24 mouse cellular contexts compared by ENCODE assay signal in genomic region chr6:71457956-71458608, GRCm38 (mm10). TPM values are rescaled to one million over a fixed set of nuclear protein-coding genes. Genes with fewer than 3 reads are reported as not detected.
DNase-seq lines count a peak whose midpoint lies in the region; ATAC-seq and TF ChIP-seq lines count a peak whose summit lies in the region.
"Had no signal": no experiment of that assay in that cellular context is flagged by ENCODE, and none has a peak within 500 bp of the region (broad histone marks: within the 10 kb centered on the region; RNA-seq: fewer than 3 reads in every experiment).

No protein-coding gene starts in this region.

- DNase-seq in 3T3-L1 (ENCODE audit: low read depth, low spot score) (peak; percentile 51), CH12.LX (ENCODE audit: extremely low read depth) (no peak)
- DNase-seq in brain, adult 2 months (ENCODE audit: low read depth, low spot score): peak; percentile 29
- no peak for DNase-seq in spleen, adult 12 weeks (ENCODE audit: low spot score)
- DNase-seq in thymus, postnatal 0 days (ENCODE audit: low spot score): no peak
- no peak for DNase-seq in lung, postnatal 14 days
- DNase-seq: adrenal gland, postnatal 10 days; cerebellum, adult 8-10 months; cerebellum, postnatal 36 days; heart, postnatal 10 days; left cerebral cortex, postnatal 4 days; lung, embryonic 14.5 days; lung, postnatal 36 days; thymus, postnatal 36 days had no signal

- no peak for TF ChIP-seq RAD21 in CH12.LX (IDR thresholded peaks at IDR 0.05; ENCODE audit: low read depth, low read length)

- no peaks in the 10 kb centered on the region for H3K36me3 ChIP-seq in CH12.LX (replicated peaks in 1 of 2; ENCODE audit: control insufficient read depth in 1 of 2, insufficient read depth in 1 of 2, low read length in 1 of 2)
- H3K36me3 ChIP-seq: hindbrain, embryonic 13.5 days; limb, embryonic 15.5 days; neural tube, embryonic 15.5 days had no signal

- H3K4me2 ChIP-seq in CH12.LX (ENCODE audit: insufficient read depth, low read depth, poor library complexity, severe bottlenecking): no peak overlapping the region
- H3K4me2 ChIP-seq: heart, embryonic 11.5 days; hindbrain, embryonic 13.5 days; limb, embryonic 15.5 days; lung, embryonic 14.5 days; midbrain, embryonic 11.5 days; neural tube, embryonic 15.5 days had no signal

- TF ChIP-seq POLR2A in CH12.LX (IDR thresholded peaks at IDR 0.05; ENCODE audit: low read depth, low read length): no peak

- no peak for TF ChIP-seq CTCF in CH12.LX (conservative IDR thresholded peaks at IDR 0.05 in 1 of 2, IDR thresholded peaks at IDR 0.05 in 1 of 2; ENCODE audit: low read depth in 2 of 2, low read length in 2 of 2)

- H3K27ac ChIP-seq in CH12.LX (ENCODE audit: insufficient read depth, low read depth): no peak overlapping the region
- H3K27ac ChIP-seq: hindbrain, embryonic 13.5 days; limb, embryonic 15.5 days; liver, embryonic 14.5 days; neural tube, embryonic 15.5 days had no signal

- H3K4me3 ChIP-seq in CH12.LX (replicated peaks in 1 of 3; ENCODE audit: low read depth in 2 of 3, low read length in 2 of 3, poor library complexity in 1 of 3): no peak overlapping the region
- H3K4me3 ChIP-seq: hindbrain, embryonic 13.5 days; limb, embryonic 15.5 days; neural tube, embryonic 15.5 days had no signal

- ATAC-seq in megakaryocyte progenitor cell, adult 5-6 weeks (replicated peaks; ENCODE audit: poor library complexity): peak; percentile 57
- ATAC-seq: CD4-positive, CD25-positive, alpha-beta regulatory T cell, adult 4 months; forebrain, embryonic 14.5 days; inflammation-experienced regulatory T-cells, adult 6 months had no signal

- dilution Hi-C loops in CH12.LX (cut with MboI; ENCODE audit: extremely low pct_ligation_motif_present, extremely low pct_unique_long_range_greater_than_20kb, low sequenced_read_pairs): no loop called here

- TF ChIP-seq EP300 in CH12.LX (IDR thresholded peaks at IDR 0.05; ENCODE audit: low read length): no peak

- H3K4me1 ChIP-seq in CH12.LX (ENCODE audit: control insufficient read depth in 1 of 2, insufficient read depth in 2 of 2): peaks cover 2 to 19% of the 10 kb centered on the region in 2 experiments; a peak in 3 of 4 replicates
- H3K4me1 ChIP-seq: hindbrain, embryonic 13.5 days; limb, embryonic 15.5 days; neural tube, embryonic 15.5 days had no signal

- in situ Hi-C loops in CH12.LX (cut with MboI; ENCODE audit: low pct_ligation_motif_present, low pct_unique_long_range_greater_than_20kb, low sequenced_read_pairs): no loop called here

- peaks cover 7% of the 10 kb centered on the region for H3K9me3 ChIP-seq in CH12.LX (replicated peaks; ENCODE audit: low read length)
- H3K9me3 ChIP-seq: hindbrain, embryonic 13.5 days; limb, embryonic 15.5 days; neural tube, embryonic 15.5 days had no signal

- no peaks in the 10 kb centered on the region for H3K79me2 ChIP-seq in CH12.LX (replicated peaks; ENCODE audit: control insufficient read depth, extremely low read depth, insufficient read depth, poor library complexity, severe bottlenecking)

- no peak overlapping the region for H3K9ac ChIP-seq in CH12.LX (ENCODE audit: insufficient read depth, low read depth)
- H3K9ac ChIP-seq: hindbrain, embryonic 13.5 days; limb, embryonic 15.5 days; liver, embryonic 14.5 days; lung, embryonic 14.5 days; neural tube, embryonic 15.5 days had no signal

- no peaks in the 10 kb centered on the region for H3K27me3 ChIP-seq in CH12.LX (replicated peaks)
- H3K27me3 ChIP-seq: hindbrain, embryonic 13.5 days; limb, embryonic 15.5 days; neural tube, embryonic 15.5 days had no signal

TF ChIP-seq in CH12.LX, 34 proteins besides CTCF, POLR2A, EP300 and RAD21:
- TF ChIP-seq IRF4 (IDR thresholded peaks at IDR 0.05; ENCODE audit: low read depth, low read length) (no peak), ZNF384 (IDR thresholded peaks at IDR 0.05; ENCODE audit: low read depth, low read length) (peak; percentile 73)

RNA-seq across cellular contexts. Expression of gene Rmnd5a, which starts 17.6 kb away (rescaled TPM):
- total RNA-seq in CH12.LX (2012; rRNA removed) (19.1 and 23.4 TPM in 2 replicates), CH12.LX (2014; rRNA removed) (40.6 and 47.2 TPM in 2 replicates)
- 22.7 and 23.5 TPM in 2 replicates for polyA plus RNA-seq in CH12.LX (2012; ENCODE audit: insufficient read length, low read depth)
- 35.1 and 39.9 TPM in 2 replicates for total RNA-seq in megakaryocyte progenitor cell, adult 5-6 weeks (2015)
- total RNA-seq in megakaryocyte progenitor cell, adult 5-6 weeks (2017): 37.9 and 46.7 TPM in 2 replicates
- polyA plus RNA-seq in thymus, postnatal 0 days (2015; fragmentation: Nextera tagmentation; extraction: Ambion mirVana): 311 and 342 TPM in 2 replicates

RNA-seq across cellular contexts. Expression of gene Rnf103, which starts 35.6 kb away (rescaled TPM):
- 3.5 and 4.2 TPM in 2 replicates for total RNA-seq in CH12.LX (2012; rRNA removed)
- 7.0 and 7.9 TPM in 2 replicates for total RNA-seq in CH12.LX (2014; rRNA removed)
- 5.7 and 6.0 TPM in 2 replicates for polyA plus RNA-seq in CH12.LX (2012; ENCODE audit: insufficient read length, low read depth)
- 11.7 and 14.9 TPM in 2 replicates for total RNA-seq in megakaryocyte progenitor cell, adult 5-6 weeks (2015)
- 10.8 and 12.4 TPM in 2 replicates for total RNA-seq in megakaryocyte progenitor cell, adult 5-6 weeks (2017)
- polyA plus RNA-seq in thymus, postnatal 0 days (2015; fragmentation: Nextera tagmentation; extraction: Ambion mirVana): 12.1 and 13.8 TPM in 2 replicates

Comparison
In these comparisons a context has a peak if more than half of its experiments do, and no peak if none do; other contexts are left out.
1. DNase-seq: peak in 3T3-L1 (single experiment) and brain, adult 2 months (single experiment); none in CH12.LX (single experiment), spleen, adult 12 weeks (single experiment), thymus, postnatal 0 days (single experiment) and lung, postnatal 14 days (single experiment).